Mouse (Mus musculus): ENCODE measurements around the gene P4ha2.

The P4ha2 gene

DNA sequence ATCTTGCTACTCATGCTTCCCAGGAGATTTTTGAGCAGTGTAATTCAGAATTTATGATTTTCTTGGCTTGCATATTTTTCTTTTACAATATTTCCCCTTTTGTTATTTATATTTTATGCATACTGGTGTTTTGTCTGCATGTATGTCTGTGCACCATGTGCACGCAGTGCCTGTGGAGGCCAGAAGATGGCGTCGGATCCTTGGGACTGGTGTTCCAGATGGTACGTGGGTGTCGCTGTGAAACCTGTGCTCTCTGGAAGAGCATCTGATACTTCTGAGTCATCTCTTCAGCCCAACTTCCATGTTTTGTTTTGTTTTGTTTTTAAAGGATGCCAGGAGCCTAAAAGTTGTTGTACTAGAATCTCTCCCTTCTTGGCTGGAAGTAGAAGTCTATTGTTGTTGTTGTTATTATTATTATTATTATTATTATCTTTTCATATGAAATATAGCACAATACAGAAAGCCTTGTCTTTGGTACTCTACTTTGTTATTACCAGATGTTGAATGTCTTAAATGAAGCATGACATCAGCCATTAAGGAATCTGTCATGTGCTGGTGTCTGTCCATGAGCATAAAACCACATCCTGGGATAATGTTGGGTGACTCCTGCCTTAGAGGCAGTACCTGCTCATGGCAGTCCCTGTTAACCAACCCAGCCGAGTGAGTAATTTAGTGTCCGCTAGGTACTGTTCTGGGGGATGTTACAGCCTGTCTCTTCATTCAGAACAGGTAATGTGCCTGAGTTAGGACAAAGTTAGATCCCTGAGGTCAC lies 41.5 kb downstream of the P4ha2 start:
- DNase-seq (ENCODE audit: low spot score) = no peak

GRCm38 (mm10) chr11:54144886-54145285 lies 45.0 kb downstream of the P4ha2 start:
- DNase-seq (ENCODE audit: low spot score) = no peak

DNA sequence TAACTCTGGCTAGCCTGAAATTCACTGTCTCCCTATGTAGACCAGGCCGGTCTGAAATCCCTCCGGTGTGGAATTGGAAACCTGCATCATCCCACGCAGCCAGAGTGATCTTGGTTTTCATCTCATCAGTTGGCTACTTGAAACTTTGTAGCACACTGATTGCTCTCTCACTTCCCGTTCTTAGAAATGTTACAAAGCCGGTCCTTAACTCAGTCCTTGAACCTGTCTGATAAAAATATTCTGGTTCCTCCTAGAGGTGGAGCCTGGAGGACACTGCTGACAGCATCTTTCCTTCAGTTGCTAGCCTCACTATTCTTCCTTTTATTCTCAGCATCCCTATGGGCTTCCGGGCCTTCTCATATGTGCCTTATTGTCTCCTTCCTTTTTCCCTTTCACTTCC lies 46.1 kb downstream of the P4ha2 start:
- no peak for DNase-seq (ENCODE audit: low spot score)

- DNase-seq (ENCODE audit: low spot score) = no peak
Observed at GRCm38 (mm10) chr11:54149791-54150465, 50.0 kb downstream of the P4ha2 start.

GRCm38 (mm10) chr11:54151141-54151540 lies 51.2 kb downstream of the P4ha2 start:
- DNase-seq (ENCODE audit: low spot score) = no peak

- no peak for DNase-seq (ENCODE audit: low spot score)
Observed at GRCm38 (mm10) chr11:54152957-54153356, 53.1 kb downstream of the P4ha2 start.

- no peak for DNase-seq (ENCODE audit: low spot score)
Observed at GRCm38 (mm10) chr11:54155864-54156263, 56.0 kb downstream of the P4ha2 start.

GRCm38 (mm10) chr11:54156504-54156903 lies 56.6 kb downstream of the P4ha2 start:
- DNase-seq (ENCODE audit: low spot score) = no peak

- DNase-seq (ENCODE audit: low spot score) = no peak
Observed at GRCm38 (mm10) chr11:54157586-54157985, 57.7 kb downstream of the P4ha2 start.

- DNase-seq (ENCODE audit: low spot score) = no peak
Observed at GRCm38 (mm10) chr11:54160435-54160834, 60.5 kb downstream of the P4ha2 start.

GRCm38 (mm10) chr11:54160920-54161319 lies 61.0 kb downstream of the P4ha2 start:
- DNase-seq (ENCODE audit: low spot score) = no peak

GRCm38 (mm10) chr11:54161514-54161913 lies 61.6 kb downstream of the P4ha2 start:
- no peak for DNase-seq (ENCODE audit: low spot score)

DNA sequence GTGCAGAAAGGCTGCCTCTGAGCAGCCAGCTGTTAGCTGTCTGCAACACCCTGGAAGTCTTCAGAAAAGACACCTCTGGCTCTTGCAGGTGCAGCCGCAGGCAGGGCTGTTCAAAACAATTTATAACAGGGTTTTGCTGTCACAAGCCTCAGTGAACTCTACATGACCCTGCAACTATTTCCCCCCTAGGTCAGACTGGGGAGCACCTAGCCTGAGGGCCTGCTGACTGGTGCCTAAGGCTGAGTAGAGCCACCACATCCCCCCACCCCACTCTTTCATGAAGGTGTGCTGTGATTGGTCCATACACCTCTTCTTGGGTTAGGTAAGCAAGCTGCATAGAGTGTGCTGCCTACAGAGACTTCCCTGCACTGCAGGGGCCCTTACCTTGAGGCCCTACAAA lies 63.1 kb downstream of the P4ha2 start:
- no peak for DNase-seq (ENCODE audit: low spot score)

GRCm38 (mm10) chr11:54169432-54170295 lies 69.8 kb downstream of the P4ha2 start:
- DNase-seq (ENCODE audit: low spot score) = no peak

DNA sequence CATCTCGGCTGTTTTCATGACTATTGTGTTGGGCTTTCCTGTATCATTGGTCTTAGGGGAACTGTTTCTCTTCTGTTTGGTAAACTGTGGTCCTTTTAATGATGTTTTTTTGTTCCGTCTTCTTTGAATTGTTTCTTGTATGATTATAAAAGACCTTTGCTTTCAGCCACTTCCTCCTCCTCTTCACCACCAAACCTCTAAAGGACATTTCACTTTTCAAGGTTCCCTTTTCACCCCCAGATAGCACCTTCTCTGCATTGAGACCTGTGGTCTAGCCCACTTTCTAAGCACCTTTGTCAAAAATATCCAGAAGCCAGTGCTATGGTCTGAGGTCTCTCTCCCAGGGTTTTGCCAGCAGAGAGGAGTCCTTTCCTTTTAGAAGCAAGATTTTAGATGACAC lies 71.3 kb downstream of the P4ha2 start:
- DNase-seq (ENCODE audit: low spot score) = no peak

GRCm38 (mm10) chr11:54174226-54174625 lies 74.3 kb downstream of the P4ha2 start:
- DNase-seq (ENCODE audit: low spot score) = no peak

- DNase-seq (ENCODE audit: low spot score) = no peak
Observed at GRCm38 (mm10) chr11:54174877-54175276, 75.0 kb downstream of the P4ha2 start.
